Mouse (Mus musculus): ENCODE data around the gene Hoxa11. TPM values are rescaled to one million over a fixed set of nuclear protein-coding genes. Genes with fewer than 3 reads are reported as not detected.

Hoxa11 gene
- polyA plus RNA-seq, 1 experiment from 2014 or later = not detected

DNA sequence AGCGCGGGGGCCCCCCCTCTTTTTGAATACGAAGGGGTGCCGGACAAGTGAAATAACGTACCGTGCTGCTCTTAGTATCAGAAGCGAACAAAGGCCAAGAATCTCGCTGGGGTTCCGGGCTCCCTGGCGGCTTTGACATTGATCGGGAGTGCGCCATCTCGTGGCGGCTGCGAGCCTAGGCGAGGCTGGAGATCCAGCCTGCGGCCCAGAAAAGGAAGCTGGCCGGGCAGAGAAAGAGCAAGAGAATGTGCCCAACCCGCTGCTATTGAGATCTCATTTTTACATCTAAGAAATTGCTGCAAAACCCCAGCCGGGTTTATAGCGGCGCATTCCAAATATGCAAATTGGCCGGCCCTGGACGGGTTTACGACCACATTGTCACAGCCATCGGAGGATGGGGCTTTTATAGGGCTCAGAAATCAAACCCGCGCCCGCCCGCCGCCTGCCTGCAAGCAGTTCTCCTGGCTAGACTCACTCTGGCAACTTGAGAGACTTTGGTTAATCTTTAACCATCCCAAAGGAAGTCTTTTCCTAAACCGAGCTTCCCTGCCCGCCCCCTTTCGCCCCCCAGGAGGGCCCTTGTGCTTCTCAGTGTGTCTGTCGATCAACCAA lies 5.1 kb downstream of the Hoxa11 start, which contains the start of gene Hoxa10:
TSS of gene Hoxa10 (minus strand) at position 466 of the 612 bp plus-strand sequence.
- Histone ChIP-seq H3K4me1 (peaks cover 3% of the 10 kb centered on the region), H3K27me3 (ENCODE audit: low read depth, poor library complexity, severe bottlenecking) (peaks cover 100% of the 10 kb centered on the region), H3K36me3 (no peaks in the 10 kb centered on the region), H3K27ac (replicated peaks) (no peak within 1 kb of the TSS), H3K4me3 (0 out of 2 replicates have a peak within 1 kb of the TSS, but pooled peaks have one; percentile 20), H3K9me3 (replicated peaks) (no peaks in the 10 kb centered on the region)
- peak; percentile 89 for DNase-seq (ENCODE audit: low spot score)
- 1% methylated on average over 35 of the region's 35 CpGs for WGBS

DNA sequence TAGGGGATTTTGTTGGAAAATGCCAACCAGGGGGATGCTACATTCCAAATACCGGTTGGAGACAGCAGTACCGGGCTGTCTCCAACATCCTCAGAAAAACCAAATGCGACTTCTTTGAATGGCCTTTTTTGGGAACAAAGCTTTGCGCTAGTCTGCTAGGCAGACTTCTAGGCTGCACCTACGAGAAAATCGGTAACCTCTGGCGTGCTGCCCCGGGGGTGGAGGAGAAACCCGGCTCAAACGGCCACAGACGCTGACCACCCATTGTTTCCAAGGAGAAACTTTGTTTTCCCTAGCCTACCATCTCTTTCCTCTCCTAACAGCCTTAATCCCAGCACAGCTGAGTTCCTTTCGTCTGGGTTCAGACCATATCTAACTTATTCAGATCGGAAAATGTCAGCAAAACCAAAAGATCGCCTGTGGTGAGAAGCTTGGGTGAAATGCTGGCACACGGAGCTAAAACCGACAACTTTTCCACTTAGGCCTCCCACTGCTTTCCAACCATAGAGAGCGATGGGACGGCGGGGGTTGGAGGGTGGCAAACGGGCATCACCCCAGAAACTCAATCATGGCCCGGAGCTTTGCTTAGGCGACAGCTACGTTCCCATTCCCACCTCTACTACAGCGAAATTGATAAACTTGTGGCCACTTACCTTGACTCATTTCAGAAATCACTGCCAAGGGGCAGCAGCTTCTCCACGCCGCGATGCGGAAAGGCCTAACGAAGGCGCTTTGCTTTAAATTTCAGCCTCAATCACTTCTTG lies 5.8 kb downstream of the Hoxa11 start:
- 3% methylated on average over 30 of the region's 30 CpGs for WGBS

DNA sequence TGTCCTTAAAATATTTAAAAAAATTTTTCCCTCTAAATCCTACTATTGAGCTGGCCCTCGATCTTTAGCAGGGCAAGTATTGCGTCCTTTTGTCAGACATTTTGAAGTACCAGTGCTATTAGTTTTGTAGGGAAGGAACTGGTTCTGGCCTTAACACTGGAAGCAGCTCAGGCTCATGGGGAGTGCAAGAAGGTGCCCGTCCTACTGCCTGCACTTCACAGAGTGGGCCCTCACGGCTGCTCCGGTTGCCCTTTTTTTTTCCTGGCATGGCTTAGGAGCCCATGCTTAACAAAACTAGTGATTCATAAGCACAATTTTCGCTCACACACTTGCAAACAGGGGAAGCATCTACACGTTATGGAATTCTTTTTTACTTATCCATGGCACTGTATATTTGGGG lies 6.6 kb downstream of the Hoxa11 start:
- peaks cover 100% of the 10 kb centered on the region for H3K27me3 ChIP-seq (ENCODE audit: low read depth, poor library complexity, severe bottlenecking)

More for the DNA sequence above, 5.8 kb downstream of the Hoxa11 start:
- Histone ChIP-seq H3K27me3 (ENCODE audit: low read depth, poor library complexity, severe bottlenecking) (peaks cover 100% of the 10 kb centered on the region), H3K4me3 (0 out of 2 replicates have a peak overlapping the region, but pooled peaks have one; percentile 20), H3K36me3 (no peaks in the 10 kb centered on the region), H3K9me3 (replicated peaks) (no peaks in the 10 kb centered on the region), H3K4me1 (peaks cover under 1% of the 10 kb centered on the region; the same call in 1 of the 2 replicates), H3K27ac (replicated peaks) (no peak overlapping the region)
- DNase-seq (ENCODE audit: low spot score) = no peak

DNA sequence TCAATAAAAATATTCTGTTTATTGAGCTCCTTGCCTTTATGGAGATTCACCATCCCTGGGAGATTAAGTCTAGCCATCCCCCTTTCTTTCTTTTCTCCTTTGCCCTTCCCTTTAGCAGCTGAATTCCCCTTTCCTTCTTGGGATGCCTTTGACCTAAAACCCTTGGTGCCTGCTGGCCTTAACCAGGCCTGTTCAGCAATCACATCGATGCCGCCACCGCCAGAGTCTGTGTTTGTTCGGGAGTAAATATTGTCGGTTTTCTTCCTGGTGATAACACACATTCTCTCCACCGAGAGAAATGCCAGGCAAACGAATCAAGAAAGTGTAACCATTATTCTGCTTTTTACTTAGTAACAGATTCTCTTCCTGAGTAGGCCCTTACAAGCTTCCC lies 7.5 kb downstream of the Hoxa11 start:
- H3K9me3 ChIP-seq (replicated peaks) = no peaks in the 10 kb centered on the region
- no peak for DNase-seq (ENCODE audit: low spot score)
- 0 out of 2 replicates have a peak, but pooled peaks cover 4% of the 10 kb centered on the region for H3K4me1 ChIP-seq
- peaks cover 100% of the 10 kb centered on the region for H3K27me3 ChIP-seq (ENCODE audit: low read depth, poor library complexity, severe bottlenecking)
- H3K4me3 ChIP-seq = no peak overlapping the region
- no peak overlapping the region for H3K27ac ChIP-seq (replicated peaks)
- whole genome bisulfite sequencing = 4% methylated on average over 7 of the region's 7 CpGs
- no peaks in the 10 kb centered on the region for H3K36me3 ChIP-seq

More for the DNA sequence above, 6.6 kb downstream of the Hoxa11 start:
- H3K4me1 ChIP-seq = 0 out of 2 replicates have a peak, but pooled peaks cover 3% of the 10 kb centered on the region
- H3K9me3 ChIP-seq (replicated peaks) = no peaks in the 10 kb centered on the region
- H3K36me3 ChIP-seq = no peaks in the 10 kb centered on the region
- 2% methylated on average over 7 of the region's 7 CpGs for WGBS
- no peak overlapping the region for H3K4me3 ChIP-seq
- DNase-seq (ENCODE audit: low spot score) = no peak
- no peak overlapping the region for H3K27ac ChIP-seq (replicated peaks)

DNA sequence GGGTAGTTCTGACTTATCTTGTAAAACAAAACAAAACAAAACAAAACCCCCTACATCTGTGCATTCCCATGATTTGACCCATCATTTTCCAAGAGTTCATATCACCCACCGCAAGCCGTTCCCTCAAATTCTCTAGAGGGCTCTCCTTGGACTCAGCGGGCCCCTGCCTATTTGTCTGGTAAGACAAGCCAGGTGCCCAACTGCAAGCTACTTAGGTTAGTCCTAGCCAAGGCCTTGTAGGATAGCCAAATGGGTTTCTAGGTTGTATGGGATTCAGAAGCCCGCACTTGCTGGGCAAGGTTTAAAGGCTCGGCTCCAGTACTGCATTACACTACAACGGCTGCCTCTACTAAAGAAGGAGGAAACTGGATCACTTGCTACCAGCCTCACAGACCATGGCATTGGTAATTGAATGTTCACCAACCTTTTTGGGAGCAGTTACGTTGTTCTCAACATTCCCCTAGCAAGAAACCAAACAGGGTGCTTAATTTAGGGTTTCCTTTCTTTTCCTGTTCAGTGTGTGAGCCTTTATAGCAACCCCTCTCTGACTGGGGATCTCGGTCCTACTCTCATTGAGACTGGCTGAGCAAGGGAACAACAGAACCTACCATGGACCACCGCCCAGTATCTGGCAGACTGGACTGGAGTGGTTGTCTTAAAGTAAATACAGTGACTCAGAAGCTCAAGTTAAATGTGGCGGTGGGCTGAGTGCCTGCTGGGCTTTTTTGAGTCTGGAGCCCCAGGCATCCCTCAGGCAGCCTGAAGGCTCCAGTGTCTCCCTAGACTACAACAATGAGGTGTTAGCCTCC lies 8.1 kb downstream of the Hoxa11 start:
- WGBS = 8% methylated on average over 10 of the region's 10 CpGs
- H3K9me3 ChIP-seq (replicated peaks) = no peaks in the 10 kb centered on the region
- 0 out of 2 replicates have a peak, but pooled peaks cover 4% of the 10 kb centered on the region for H3K4me1 ChIP-seq
- peaks cover 100% of the 10 kb centered on the region for H3K27me3 ChIP-seq (ENCODE audit: low read depth, poor library complexity, severe bottlenecking)
- no peaks in the 10 kb centered on the region for H3K36me3 ChIP-seq
- H3K4me3 ChIP-seq = no peak overlapping the region
- DNase-seq (ENCODE audit: low spot score) = no peak
- no peak overlapping the region for H3K27ac ChIP-seq (replicated peaks)

DNA sequence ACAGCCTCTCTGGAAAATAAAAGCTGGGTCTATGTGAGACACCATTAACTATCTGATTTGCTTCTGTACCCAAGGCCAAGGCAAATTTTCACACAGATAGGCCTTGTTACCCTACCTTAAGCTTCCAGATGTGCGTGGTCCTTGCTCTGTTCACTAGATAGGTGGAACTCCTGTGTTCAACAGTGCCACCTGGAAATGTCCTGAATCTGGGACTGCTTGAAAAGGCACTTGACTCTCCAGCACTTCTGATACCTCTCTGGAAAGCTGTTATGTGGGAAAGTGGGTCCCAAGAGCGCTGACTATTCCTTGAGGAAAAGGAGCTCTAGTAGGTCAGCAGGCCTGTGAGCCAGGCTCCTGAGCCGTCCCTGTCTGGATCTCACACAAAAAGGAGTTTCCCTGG lies 8.8 kb downstream of the Hoxa11 start:
- Histone ChIP-seq H3K4me1 (0 out of 2 replicates have a peak, but pooled peaks cover 4% of the 10 kb centered on the region), H3K27ac (replicated peaks) (no peak overlapping the region), H3K9me3 (replicated peaks) (no peaks in the 10 kb centered on the region), H3K36me3 (no peaks in the 10 kb centered on the region), H3K4me3 (no peak overlapping the region), H3K27me3 (ENCODE audit: low read depth, poor library complexity, severe bottlenecking) (peaks cover 100% of the 10 kb centered on the region)
- DNase-seq (ENCODE audit: low spot score) = no peak
- 5% methylated on average over 3 of the region's 3 CpGs for WGBS

DNA sequence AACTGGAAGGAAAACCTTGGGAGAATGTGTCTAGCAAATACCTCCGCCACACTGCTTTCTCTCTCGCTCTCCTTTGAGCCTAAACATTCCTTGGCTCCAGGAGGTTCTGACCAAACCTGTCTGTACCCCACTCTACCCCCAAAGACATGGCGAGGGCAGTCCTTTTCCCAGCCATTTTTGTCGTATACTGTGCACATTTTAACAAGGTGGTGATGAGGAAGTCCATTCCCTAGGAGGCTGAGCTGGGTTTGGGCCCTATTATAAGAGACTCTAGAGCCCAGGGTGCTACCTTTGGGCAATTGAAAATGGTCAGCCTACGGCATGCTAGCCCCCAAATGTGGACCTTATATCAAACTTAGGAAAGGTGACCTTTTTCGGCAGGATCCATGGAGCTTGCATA lies 9.7 kb downstream of the Hoxa11 start:
- Histone ChIP-seq H3K4me1 (0 out of 2 replicates have a peak, but pooled peaks cover 4% of the 10 kb centered on the region), H3K4me3 (no peak overlapping the region), H3K27ac (replicated peaks) (no peak overlapping the region), H3K9me3 (replicated peaks) (no peaks in the 10 kb centered on the region), H3K36me3 (no peaks in the 10 kb centered on the region), H3K27me3 (ENCODE audit: low read depth, poor library complexity, severe bottlenecking) (peaks cover 100% of the 10 kb centered on the region)
- 24% methylated on average over 6 of the region's 6 CpGs for WGBS
- DNase-seq (ENCODE audit: low spot score) = no peak

DNA sequence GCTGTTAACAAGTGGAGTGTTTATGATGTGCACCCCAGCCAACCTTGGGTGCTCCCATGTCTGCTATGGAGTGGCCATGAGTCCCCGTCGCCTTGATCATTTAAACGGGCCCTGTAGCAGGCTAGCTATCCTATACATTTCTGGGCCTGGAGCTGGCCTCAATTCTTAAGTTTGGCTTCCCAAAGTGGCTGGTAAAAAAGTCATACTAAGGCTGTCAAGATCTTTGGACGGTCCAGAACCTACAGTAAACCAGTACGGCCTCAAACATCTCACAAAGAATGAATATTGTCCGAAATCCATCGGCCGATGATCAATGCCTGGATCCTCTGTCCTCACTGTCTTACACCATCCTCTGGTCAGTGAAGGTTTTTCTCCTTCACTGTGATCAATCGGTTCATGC lies 10.3 kb downstream of the Hoxa11 start:
- no peaks in the 10 kb centered on the region for H3K36me3 ChIP-seq
- peaks cover 7% of the 10 kb centered on the region; the same call in 1 of the 2 replicates for H3K4me1 ChIP-seq
- H3K9me3 ChIP-seq (replicated peaks) = no peaks in the 10 kb centered on the region
- no peak for DNase-seq (ENCODE audit: low spot score)
- WGBS = 32% methylated on average over 9 of the region's 9 CpGs
- no peak overlapping the region for H3K4me3 ChIP-seq
- H3K27ac ChIP-seq (replicated peaks) = no peak overlapping the region
- peaks cover 100% of the 10 kb centered on the region for H3K27me3 ChIP-seq (ENCODE audit: low read depth, poor library complexity, severe bottlenecking)

DNA sequence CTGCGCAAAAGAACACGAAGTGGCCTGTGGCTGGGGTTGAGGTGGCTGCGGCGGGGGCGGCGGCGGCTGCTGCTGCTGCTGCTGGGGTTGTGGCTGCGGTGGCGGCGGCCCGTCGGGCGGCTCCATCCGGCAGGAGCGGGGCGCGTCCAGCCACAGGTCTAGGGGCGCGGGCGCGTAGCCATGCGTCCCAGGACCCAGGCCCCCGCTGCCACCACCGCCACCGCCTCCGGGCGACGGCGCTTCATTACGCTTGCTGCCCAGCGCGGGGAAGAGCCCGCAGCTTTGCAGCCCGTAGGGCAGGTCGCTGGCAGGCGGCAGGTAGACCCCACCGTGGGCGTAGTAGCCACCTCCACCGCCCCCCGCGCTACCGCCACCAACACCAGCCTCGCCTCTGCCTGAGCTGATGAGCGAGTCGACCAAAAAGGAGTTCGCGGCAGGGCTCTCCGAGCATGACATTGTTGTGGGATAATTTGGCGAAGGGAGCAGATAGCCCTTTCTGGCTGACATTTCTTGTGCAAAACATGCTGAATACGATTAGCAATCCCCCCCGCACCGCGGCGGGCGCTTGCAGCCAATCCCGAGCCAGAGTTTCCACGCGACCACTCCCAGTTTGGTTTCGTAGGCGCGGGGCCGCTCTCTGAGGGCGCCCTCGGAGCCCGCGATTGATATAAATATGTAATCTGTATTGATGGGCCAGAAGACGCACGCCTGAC lies 11.0 kb downstream of the Hoxa11 start:
- Histone ChIP-seq H3K4me1 (peaks cover 7% of the 10 kb centered on the region; the same call in 1 of the 2 replicates), H3K27me3 (ENCODE audit: low read depth, poor library complexity, severe bottlenecking) (peaks cover 100% of the 10 kb centered on the region), H3K9me3 (replicated peaks) (no peaks in the 10 kb centered on the region), H3K27ac (replicated peaks) (no peak overlapping the region), H3K4me3 (0 out of 2 replicates have a peak overlapping the region, but pooled peaks have one; percentile 11), H3K36me3 (no peaks in the 10 kb centered on the region)
- no peak for DNase-seq (ENCODE audit: low spot score)
- WGBS = 2% methylated on average over 68 of the region's 68 CpGs

DNA sequence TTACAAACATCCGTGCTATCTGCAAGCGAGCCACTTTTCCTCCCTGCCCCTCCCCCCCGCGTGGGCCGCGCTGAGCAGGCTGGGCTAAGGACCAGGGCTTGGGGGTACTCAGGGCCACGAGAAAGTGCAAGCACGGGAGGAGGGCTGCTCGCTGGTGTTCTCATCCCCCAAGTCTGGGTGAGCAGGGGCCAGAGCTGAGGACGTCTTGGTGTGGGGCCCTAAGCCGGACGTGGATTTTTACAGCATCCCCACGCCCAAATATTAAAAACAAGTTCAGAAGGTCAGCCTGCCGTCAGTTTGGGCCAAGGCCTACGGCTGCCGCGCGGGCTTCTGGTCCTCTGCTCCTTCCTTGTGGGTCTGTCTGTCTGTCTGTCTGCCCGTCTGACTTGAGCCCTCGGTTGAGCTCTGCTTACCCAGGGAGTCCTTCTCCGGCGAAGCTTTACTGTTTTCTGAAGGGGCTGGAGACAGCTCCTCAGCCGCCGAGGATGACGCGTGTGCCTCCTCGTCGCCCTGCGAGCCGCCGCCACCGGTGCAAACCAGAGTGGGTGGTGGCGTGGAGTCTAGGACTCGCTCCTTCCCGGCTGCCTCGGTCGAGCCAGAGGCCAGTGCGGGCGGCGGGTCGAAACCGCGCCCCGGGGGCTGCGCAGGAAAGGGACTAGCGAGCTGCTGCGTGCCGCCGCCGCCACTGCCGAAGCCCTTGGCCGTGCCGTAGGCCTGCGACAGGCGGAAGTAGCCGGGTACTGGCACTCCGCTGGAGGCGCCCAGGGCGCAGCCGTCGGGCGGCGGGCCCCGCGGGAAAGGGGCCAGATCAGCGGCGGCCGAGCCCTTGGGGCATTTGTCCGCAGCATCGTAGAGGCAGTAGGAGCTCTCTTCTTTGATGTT lies 11.8 kb downstream of the Hoxa11 start:
- H3K27me3 ChIP-seq (ENCODE audit: low read depth, poor library complexity, severe bottlenecking) = peaks cover 100% of the 10 kb centered on the region
- DNase-seq (ENCODE audit: low spot score) = no peak
- 1% methylated on average over 70 of the region's 70 CpGs for WGBS
- no peaks in the 10 kb centered on the region for H3K9me3 ChIP-seq (replicated peaks)
- H3K27ac ChIP-seq (replicated peaks) = no peak overlapping the region
- H3K36me3 ChIP-seq = no peaks in the 10 kb centered on the region
- H3K4me3 ChIP-seq = no peak overlapping the region
- H3K4me1 ChIP-seq = peaks cover 7% of the 10 kb centered on the region; the same call in 1 of the 2 replicates

DNA sequence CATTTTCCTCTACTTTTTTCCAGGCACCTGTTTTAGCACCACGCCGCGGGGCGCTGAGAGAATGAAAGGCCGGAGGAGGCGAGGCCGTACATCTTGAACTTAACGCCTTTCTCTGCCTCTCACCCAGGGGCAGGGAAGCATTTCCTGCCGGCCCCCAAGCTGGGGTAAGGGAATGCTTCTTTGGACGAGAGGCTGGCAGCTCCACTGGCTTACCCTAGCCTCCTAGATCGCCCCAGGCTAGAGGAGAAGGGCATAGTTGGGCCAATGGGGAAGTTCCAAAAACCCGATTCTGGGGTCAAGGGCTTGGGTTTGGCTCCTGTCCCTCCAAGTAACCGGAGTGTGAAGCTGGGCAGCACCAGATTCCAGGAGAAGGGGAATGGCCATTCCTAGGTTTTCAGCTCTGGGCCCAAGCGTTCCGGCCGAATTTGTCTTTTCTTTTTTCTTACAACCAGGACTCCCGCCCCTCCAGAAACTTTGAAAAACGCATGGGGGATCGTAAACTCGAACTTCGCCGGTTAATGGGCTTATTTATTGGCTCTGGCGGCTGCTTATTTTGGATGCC lies 12.5 kb downstream of the Hoxa11 start:
- H3K27ac ChIP-seq (replicated peaks) = no peak overlapping the region
- 3% methylated on average over 23 of the region's 23 CpGs for WGBS
- DNase-seq (ENCODE audit: low spot score) = no peak

More for the DNA sequence above, 12.5 kb downstream of the Hoxa11 start:
- Histone ChIP-seq H3K36me3 (no peaks in the 10 kb centered on the region), H3K27me3 (ENCODE audit: low read depth, poor library complexity, severe bottlenecking) (peaks cover 100% of the 10 kb centered on the region), H3K4me3 (no peak overlapping the region), H3K4me1 (peaks cover 7% of the 10 kb centered on the region; the same call in 1 of the 2 replicates), H3K9me3 (replicated peaks) (no peaks in the 10 kb centered on the region)

Measured in midbrain, embryonic 10.5 days (tissue).